Mouse (Mus musculus) forelimb bud, embryonic 11.5 days (tissue): ENCODE results near the gene Crebrf.

Experiments used
- DNase-seq: peaks from one replicate; pipeline ENCODE4 v3.0.0-alpha.2; 2012; ENCODE audit warnings: low read depth, low spot score

Crebrf gene

DNA sequence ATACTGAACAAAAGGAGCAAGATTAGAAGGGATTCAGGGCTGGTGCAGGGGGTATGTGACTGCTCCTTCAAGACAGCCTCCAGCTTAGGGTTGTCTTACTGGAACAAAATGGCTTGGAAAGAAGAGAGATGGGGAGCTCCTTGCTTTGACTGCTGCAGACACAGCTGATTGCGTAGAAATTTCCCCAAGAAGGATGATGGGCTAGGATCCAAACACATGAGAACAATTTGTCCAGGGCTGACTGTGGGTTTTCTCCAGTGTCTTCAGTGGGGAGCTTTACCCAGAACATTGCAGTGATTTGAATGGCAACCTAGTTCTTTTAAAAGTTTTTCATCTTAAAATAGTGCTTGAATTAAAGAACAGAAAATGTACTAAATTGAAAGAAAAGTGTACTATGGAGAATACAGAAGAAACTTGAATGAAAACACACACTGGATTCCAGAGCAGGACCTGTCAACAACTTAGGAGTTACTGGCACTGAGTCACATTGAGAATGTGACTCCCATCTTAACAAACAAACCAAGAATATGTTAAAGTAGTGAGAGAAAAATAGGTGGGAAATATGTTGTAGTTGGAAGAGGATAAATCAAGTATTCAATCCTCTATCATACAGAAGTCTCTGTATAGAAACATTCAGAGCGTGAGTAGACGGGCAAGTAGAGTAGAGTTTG, 63.1 kb downstream of the Crebrf start:
- DNase-seq: no peak

DNA sequence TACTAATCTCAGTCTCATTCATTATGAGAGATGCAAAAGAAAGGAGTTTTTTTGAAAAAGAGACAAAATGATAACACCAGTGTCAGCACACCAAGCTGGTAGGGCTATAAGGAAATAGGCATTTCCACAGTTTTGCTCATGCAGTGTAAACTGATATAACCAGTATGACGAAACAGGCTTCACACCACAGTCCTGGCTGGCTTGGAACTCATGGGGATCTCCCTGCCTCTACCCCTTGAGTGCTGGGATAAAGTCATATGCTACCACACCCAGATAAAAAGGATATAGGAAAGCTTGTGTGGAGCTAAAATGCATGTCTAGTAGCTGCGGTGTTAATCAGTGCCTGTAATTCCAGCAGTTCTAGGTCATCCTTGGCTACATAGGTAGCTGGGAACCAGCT, 64.0 kb downstream of the Crebrf start:
- no peak for DNase-seq

DNA sequence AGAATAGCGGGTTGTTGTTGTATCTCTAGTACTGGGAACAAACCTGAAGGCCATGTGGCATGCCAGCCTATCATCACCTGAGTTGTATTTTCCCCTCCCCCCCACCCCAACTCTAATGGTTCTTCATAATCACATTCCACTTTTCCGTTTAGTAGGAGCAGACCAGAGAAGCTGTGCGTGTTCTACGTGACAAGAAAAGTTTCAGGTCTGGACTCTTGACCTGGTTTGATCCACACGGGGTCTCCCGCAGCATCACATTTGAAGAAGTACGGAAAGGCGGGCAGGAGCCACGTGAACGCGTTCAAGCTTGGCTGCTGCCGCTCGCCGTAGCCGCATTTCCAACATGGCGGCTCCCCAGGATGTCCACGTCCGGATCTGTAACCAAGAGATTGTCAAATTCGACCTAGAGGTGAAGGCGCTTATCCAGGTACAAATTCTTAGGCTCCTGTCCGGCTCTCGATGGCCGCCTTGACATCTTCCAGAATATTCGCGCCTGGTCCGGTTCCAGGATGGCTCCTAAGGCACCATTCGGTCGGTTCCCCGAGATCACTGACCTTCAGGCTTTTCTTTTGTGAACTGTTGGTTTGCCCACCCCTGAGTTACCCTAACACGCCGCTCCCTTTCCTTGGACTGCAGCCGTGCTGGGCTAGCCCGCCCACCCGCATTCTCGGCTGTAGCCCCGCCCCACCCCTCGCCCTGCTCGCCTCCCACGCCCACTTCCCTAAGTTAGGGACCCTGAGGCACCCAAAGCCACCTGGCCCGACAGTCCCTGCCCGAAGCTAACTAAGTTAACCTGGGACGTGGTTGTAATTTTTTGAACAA, 65.5 kb downstream of the Crebrf start, which contains the start of gene Bnip1:
Bnip1 (plus strand) TSS at position 317 of the 822 bp plus-strand sequence.
- DNase-seq: peak; percentile 79

DNA sequence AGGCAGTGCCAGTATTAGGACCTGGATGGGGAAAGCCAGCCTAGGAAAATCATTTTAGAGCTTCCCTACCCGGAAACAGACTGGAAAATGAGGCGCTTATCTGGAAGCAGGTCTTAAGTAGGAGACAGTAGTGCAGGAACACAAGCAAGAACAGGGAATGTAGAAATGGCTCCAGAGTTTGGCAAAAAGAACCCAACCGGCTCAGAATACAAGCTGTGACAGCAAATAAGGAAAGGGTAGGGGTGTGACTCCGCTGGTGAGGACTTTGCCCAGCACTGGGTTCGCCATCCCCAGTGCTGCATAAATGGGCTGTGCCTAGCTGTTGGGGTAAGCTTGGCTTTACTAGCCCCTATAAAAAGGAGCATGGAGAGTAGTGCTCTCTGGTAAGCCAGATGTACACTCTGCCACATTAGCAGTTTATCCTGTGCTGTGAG, 66.2 kb downstream of the Crebrf start:
- DNase-seq: peak; percentile 10

DNA sequence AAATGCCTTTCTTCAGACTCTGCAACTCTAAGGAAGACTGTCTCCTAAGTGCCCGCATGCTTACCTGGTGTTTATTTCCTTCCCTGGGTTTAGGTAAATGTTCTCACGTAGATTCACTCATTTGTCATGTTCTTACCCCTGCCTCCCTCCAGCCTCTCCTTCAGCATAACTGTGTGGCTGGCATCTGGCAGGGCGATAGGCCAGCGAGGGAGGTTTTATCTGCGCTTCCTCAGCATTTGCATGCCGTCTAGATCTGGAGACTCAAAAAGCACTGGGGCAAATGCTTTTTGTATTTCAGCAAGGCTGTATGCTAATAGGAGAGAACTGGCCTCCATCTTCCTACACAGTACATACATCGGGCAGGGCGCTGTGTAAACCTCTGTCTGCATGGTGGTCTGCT, 69.1 kb downstream of the Crebrf start:
- no peak for DNase-seq

DNA sequence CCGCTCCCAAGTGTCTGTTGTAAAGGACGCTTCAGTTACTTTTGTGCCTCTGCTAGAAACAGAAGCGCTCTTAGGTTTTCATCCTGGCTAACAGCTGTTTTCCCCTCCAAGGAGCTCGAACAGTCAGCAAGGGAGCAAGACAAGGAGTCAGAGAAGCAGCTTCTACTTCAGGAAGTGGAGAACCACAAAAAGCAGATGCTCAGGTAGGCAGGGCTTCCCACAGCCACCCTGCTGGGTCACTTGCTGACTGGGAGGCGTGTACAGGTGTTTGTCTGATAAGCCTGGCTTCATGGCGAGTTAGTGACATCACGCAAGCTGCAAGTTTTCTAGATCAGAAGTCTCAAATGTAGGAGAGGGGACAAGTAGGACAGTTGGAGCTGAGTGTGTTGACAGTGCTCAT, 71.1 kb downstream of the Crebrf start:
- no peak for DNase-seq

DNA sequence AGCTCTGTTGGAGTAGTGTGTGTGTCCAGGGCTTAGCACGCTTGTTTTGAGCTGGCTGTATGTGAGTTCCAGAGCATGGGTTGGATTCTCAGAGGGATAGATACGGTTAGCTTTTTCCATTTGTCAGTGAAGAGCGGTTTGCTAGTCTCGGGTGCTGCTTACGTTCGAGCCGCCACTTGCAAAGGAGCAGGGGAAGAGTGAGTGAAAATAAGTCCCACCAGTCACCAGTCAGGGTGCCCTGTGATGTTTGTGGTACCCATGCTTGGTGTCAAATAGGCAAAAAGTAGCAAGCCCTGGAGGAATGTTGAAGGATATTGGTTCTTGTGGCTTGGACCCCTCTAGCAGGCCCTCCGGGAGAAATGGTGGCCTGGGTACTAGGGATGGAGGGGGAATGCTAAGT, 73.5 kb downstream of the Crebrf start:
- DNase-seq: no peak

DNA sequence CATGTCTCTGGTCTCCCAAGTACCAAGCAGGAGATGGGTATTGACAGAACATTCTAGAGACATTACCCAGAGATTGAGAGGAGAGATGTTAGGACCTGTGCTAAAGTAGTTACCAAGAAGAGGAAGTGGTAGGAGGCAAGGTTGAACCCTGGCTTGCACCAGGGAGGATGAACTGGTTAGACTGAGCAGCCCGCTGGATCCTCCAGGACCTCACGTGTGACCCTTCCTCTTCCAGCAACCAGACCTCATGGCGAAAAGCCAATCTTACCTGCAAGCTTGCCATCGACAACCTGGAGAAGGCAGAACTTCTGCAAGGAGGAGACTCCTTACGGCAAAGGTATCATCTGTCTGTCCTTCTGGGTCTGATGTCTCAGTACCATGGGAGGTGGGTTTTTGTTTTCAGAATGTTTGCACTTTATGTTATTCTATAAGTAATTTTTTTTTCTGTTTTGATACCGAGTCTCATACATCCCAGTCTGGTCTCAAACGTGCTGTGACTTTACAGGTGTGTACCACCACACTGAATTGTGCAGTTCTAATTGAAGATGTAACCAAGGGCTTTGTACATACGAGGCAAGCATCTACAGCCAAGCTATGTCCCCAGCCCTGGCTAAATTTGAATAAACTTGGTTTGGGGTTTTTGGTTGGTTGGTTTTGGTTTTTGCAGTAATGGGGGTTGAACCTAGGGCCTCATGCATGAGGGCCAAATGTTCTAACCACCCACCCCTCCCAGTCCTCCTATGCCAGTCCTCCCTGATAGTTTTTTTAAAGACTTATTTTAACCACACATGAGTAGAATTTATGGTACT, 74.2 kb downstream of the Crebrf start:
- DNase-seq: no peak

DNA sequence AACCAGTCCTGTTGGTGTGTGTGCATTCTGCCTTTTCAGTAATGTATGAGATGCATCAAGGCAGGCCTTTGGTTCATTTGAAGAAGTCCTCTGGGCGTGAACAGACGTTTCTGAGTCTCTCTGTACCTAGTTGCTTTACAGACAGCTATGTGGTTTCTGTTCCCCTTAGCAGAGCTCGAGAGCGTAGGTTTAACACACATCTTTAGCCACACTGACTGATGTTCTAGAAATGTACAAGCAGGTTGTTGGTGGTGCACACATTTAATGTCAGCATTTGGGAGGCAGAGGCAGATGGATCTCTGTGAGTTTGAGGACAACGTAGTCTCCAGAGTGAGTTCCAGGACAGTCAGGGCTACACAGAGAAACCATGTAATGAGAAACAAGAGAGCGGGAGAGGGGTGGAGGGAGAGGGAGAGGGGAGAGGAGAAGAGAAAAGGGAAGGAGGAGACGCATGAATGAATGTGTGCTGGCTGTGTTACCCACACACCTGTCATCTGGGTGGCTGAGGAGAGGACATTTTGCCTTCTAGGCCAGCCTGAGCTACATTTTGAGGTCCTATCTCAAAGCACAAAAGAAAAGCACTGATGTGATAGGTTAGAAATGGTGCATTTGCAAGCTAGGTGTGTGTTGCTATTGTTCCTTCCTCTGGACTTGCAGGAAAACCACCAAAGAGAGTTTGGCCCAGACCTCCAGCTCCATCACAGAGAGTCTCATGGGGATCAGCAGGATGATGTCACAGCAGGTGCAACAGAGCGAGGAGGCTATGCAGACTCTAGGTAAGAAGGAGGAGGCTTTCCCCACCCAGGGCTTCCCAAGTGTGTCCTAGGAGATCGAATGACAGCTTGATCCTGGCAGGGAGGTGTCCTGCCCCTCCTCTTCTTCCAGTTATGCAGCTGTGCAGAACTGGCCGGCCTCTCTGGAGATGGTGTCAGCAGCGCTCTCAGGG, 75.1 kb downstream of the Crebrf start:
- no peak for DNase-seq

DNA sequence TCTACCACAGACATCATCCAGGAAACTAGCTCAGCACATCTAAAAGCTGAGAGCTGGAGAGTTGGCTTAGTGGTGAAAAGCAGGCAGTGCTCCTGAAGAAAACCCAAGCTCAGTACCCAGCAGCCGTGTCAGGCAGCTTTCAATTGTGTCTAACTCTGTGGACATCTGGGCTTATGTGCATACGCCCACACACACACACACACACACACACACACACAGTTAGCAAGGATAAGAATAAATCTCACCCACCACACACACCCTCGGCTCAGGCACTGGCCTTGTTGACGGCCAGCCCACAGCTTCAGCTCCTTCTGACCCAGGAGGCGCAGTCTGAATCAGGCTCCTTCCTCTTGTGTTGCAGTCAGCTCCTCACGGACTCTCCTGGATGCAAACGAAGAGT, 76.1 kb downstream of the Crebrf start:
- DNase-seq: no peak

DNA sequence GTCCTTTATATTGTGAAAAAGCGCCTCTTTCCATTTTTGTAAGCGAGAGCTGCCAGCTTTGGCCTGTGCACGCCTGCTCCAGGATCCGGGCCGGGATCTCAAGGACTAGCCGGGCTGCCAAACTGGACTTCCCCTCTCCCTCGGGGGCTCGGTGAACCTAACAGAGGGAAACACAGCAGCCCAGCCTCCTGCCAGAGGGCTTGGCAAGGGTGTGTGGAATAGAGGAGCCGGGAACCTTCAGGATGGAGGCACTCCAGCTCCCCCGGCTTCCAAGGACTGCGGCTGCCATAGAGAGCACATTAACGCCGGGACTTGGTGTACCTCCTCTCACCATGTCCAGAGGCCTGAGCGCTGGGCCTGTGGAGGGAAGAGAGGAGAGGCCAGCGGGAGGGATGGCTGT, 76.6 kb downstream of the Crebrf start:
- DNase-seq: no peak

DNA sequence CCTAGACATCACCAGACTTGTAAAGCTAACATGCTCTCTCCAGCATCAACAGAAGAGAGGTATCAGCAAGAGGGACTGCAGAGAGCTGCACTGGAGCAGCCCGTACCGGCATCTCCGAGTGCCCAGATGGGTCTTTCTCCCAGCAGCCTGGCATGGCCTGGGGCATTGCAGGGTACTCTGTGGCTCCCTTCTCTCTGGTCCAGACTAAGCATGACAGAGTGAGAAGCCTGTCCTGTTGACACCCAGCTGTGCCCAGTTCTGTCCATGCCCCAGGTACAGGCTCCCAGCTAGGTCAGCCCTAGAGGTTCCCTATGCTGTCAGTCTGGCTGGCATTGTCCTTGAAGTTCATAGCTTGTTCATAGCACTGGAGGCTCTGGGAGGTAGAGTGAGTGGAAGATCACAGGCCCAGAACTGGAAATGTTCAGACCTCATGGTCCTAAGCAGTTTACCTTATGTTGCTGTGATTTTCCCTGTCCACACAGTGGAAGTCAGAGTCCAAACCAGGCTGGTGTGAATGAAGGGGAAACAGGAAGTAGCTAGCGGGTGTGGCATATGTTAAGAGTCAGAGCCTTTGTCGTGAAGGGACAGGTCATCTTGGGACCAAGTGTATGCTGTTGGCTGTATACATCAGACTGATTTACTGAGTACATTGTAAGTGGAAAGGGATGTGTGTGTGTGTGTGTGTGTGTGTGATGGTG, 77.8 kb downstream of the Crebrf start:
- DNase-seq: no peak

DNA sequence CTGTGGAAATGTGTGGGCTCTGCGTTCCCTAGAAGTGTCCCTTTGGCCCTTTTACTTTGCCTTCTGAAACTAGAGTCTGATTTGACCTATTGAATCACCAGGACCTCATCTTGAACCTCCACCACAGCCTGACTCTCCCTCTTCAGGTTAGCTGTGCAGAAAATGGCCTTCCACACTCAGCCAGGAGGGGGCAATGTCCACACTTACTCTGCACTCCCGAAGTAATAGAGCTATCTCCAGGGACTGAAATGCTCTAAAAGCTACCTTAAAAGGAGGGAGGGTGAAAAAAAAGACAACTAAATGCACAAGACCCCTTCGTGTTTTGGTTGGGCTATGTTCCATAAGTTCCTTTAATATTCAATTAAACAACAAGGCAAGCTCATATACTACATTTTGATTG, 79.3 kb downstream of the Crebrf start:
- peak; percentile 30 for DNase-seq

DNA sequence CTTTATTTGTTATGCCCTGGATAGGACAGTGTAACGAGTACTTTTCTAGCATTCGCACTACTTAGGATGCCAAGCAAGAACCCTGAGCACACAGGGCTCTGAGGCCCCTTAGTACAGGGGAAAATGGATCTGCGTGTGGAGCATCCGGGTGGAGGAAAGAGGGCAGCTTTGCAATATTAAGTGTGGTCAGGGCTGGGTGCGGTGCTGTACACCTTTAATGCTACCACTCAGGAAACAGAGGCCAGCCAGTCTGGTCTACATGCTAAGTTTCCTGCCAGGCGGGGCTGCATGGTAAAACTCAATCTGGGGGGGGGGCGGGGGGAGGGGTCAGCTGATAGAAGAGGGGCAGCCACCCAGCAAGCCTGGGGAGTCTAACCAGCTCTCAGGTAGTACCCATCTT, 79.9 kb downstream of the Crebrf start:
- DNase-seq: no peak

DNA sequence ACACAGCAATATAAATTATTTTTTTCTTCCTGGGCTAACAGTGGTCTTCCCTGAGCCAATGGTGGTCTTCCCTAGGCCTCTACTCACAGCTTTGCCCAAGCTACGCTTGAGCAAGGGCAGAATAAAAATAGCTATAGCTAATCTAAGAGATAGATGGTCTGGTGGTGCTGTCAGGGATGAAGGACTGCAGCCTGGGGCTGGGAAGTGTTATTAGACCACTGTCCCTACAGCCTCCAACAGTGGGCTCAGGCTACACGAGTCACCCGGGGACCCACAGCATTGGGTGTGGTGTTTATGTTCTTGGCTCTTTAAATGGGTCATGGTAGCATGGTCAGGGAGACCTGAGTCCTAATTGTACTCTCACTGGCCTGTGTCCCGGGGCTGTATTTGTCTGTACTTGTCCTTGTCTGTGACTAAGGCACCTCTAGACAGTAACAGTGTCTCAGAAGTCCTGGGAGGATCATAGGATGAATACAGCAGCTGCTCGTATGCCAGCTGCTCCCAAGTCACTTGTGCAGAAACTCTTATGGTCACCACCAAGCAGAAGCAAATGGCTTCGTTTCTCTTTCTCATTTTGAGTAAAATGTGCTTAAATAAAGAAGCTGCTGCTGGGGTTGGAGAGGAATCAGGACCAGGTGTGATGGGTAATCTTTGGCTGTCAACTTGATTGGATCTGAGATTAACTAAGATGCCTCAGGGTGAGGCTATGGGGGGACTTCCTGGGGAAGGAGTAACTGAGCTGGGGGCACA, 82.1 kb downstream of the Crebrf start:
- no peak for DNase-seq

DNA sequence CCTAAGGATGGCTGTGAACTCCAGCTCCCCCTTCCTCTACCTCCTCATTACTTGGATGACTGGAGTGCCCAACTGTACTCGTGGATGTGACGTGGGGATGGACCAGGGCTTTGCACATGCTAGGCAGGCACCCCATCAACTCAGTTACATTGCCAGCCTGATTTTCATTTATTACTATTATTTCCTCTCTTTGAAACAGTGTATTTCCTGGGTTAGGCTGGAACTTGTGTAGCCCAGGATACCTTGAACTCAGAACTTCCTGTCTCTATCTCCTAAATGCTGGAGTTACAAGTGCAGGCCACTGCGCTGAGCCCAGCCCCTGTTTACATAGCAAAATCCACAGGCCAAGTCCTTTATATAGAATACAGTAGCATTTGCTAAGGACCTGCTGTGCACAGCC, 87.4 kb downstream of the Crebrf start:
- no peak for DNase-seq

DNA sequence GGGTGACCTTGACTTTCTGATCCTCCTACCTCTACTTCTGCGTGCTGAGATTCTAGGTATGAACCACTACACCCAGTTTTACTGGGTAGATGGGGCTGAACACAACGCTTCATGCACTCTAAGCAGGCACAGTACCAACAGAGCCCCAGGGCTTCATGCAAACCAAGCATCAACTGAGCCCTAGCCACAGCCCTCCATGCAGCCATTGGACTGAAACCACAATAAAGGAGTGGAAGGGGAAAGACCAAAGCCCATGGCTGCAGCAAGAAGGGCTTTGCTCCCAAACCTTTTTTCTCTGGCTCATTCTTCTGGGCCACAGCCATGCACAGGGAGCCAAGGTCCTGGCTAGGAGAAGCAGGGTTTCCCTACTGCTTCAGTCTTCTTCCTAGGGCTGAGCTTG, 97.2 kb downstream of the Crebrf start:
- DNase-seq: no peak

DNA sequence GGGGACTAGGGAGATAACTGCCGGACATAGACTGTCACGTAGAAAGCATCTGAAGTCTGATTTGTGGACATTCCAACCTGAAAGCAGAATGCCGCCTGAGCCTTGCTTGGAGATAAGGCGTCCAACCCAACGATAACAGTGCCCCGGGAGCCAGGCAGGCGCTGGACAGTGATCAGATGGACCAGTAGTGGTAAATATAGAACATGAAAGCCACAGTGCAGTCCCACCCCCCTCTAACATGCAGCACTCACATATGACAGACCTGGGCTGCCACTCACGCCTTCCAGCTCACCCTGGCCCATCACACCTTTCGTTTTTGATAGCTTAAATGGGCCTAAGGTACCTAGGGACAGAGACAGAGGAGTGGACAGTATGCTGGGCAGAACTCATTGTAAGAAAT, 98.0 kb downstream of the Crebrf start:
- no peak for DNase-seq

DNA sequence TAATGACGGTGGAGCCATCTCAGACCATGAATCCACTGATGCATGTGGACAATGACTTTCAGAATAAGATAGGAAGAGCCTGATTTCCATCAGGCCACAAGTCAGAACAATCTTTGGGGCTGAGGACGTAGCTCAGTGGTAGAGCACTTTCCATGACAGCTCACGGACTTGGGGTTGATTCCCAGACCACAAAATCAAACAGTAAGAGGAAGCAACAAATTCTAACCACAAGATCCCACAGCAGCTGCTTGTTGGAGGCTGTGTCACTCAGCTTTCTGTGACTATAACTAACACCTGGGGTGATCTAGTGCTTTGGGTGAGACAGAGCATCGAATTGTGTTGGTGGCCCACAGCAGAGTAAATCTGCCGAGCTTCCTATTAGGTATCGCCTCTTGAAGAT, 101.4 kb downstream of the Crebrf start:
- no peak for DNase-seq

DNA sequence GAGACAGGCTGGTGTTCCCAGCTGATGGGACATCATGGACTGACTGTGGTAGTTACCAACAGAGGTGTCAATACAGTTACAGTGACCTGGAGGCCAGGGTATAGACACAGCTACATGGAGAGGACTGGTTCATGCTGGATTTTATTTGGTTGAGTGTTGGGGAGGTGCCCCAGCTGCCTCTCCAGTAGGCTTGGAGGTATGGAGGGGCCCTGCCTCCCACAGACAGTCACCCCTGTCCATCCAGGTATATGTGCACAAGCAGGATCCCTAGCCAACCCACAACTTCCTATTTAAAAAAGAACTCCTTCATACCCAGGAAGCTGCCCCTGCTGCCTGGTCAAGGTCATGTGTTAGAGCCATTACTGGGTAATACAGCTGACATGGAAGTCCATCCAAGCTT, 102.3 kb downstream of the Crebrf start:
- no peak for DNase-seq
